Mouse (Mus musculus) CH12.LX (cell line): ENCODE measurements around the gene Abca7.
"Not testable (repeated sequence)": the region's sequence is repeated elsewhere in the genome, so short reads cannot be mapped to it uniquely, and the experiment has no call there.

Experiments
- CHD1 ChIP-seq: IDR thresholded peaks from 2 replicates; pipeline ENCODE4 v1.6.1; 2012; ENCODE audit warnings: low read depth, low read length, improper control_type of control experiment, inconsistent platforms
- CTCF ChIP-seq, 2 experiments: IDR thresholded peaks in 1 of 2; conservative IDR thresholded peaks in 1 of 2; 2 replicates each; pipeline ENCODE4 v1.5.1; 2011 to 2012; ENCODE audit warnings: low read depth in 2 of 2, low read length in 2 of 2, improper control_type of control experiment in 1 of 2, inconsistent platforms in 1 of 2, mild to moderate bottlenecking in 1 of 2, moderate library complexity in 1 of 2
- E2F4 ChIP-seq: IDR thresholded peaks from 2 replicates; pipeline ENCODE4 v1.6.1; 2011; ENCODE audit warnings: low read depth, low read length, improper control_type of control experiment; ENCODE audit not compliant: insufficient replicate concordance
- EP300 ChIP-seq: IDR thresholded peaks from 2 replicates; pipeline ENCODE4 v1.6.1; 2011; ENCODE audit warnings: low read length, improper control_type of control experiment
- MAZ ChIP-seq: IDR thresholded peaks from 2 replicates; pipeline ENCODE4 v1.6.1; 2012; ENCODE audit warnings: low read depth, mild to moderate bottlenecking, inconsistent platforms, low read length, improper control_type of control experiment, moderate library complexity
- POLR2A ChIP-seq: IDR thresholded peaks from 2 replicates; pipeline ENCODE4 v1.6.1; 2011; ENCODE audit warnings: low read depth, mild to moderate bottlenecking, improper control_type of control experiment, low read length
- USF2 ChIP-seq: conservative IDR thresholded peaks from 2 replicates; pipeline ENCODE4 v1.6.1; 2011; ENCODE audit warnings: low read depth, low read length, improper control_type of control experiment

DNA sequence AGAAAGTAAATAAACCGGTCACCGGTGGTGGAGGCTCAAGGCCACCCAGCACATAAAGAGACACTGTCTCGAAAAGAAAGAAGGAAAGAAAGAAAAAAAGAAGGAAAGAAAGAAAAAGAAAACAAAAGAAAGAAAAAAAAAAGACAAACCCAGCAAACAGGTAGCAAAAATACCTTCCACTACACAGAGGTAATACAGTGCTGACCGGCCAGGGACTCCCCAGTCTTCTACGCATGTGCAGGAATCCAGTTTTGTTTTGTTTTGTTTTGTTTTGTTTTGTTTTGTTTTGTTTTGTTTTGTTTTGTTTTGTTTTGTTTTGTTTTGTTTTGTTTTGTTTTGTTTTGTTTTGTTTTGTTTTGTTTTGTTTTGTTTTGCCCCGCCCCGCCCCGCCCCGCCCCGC is 36.9 kb upstream of the Abca7 start:
- TF ChIP-seq EP300; CTCF (conservative IDR thresholded peaks at IDR 0.05 in 1 of 2, IDR thresholded peaks at IDR 0.05 in 1 of 2; ENCODE audit: low read depth in 2 of 2, low read length in 2 of 2); MAZ; POLR2A; CHD1; E2F4; USF2: not testable (repeated sequence)
